Mouse (Mus musculus) embryonic fibroblast, embryonic 13.5 days (primary cell): Measurements from ENCODE around the gene Dpp10.

Source experiments
- CTCF ChIP-seq: IDR thresholded peaks from 2 replicates; pipeline ENCODE4 v1.5.1; 2011; ENCODE audit warnings: mild to moderate bottlenecking, control low read depth, low read length, moderate library complexity, borderline replicate concordance; ENCODE audit not compliant: insufficient read depth
- POLR2A ChIP-seq: IDR thresholded peaks from 2 replicates; pipeline ENCODE4 v1.6.1; 2011; ENCODE audit warnings: low read depth, mild to moderate bottlenecking, control low read depth, low read length, moderate library complexity

DNA sequence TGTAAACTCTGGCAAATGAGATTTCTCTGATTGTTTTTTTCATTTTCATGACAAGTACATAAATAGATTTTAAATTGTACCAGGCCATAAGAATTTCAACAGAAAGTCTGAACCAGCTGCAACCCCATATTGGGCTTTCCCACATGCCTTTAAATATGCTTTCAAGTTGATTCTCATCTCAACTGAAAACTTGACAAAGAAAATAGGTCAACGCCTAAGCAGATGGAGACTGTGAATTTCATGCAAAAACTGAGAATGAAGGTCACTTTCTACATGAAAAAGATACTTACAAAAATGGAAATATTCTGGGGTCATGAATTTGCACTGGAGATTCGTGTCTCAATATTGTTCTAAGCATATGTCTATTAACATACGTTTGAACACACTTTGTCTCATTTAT, 417.1 kb downstream of the Dpp10 start:
- TF ChIP-seq CTCF (no peak), POLR2A (no peak)
